33 mouse cellular contexts compared by ENCODE assay signal in the genomic region with DNA sequence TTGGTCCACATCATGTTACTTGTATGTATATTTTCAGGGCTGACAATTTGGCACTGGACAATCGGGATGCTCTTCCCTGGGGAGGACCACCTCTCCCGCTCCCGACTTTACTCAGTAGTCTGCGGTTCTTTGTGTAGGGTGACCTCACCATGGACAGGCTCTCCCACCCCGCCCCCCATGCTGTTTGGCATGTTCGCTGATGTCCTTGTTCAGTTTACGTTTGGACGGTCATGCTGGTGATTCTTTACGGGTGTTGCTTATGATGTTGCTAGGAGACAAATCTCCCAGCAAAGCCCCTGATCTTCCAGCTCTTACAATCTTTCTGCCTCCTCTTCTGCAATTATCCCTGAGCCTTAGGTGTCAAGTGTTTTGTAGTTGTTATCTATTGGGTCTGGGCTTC. TPM values are rescaled to one million over a fixed set of nuclear protein-coding genes. Genes with fewer than 3 reads are reported as not detected.
DNase-seq lines count a peak whose midpoint lies in the region; ATAC-seq lines count a peak whose summit lies in the region.
"Had no signal": no experiment of that assay in that cellular context is flagged by ENCODE, and none has a peak within 500 bp of the region (broad histone marks: within the 10 kb centered on the region; RNA-seq: fewer than 3 reads in every experiment).

No protein-coding gene starts in this region.

- no peak overlapping the region for H3K27ac ChIP-seq in lung, embryonic 16.5 days (ENCODE audit: low read length)
- H3K27ac ChIP-seq in intestine, embryonic 15.5 days: no peak overlapping the region
- H3K27ac ChIP-seq in stomach, embryonic 16.5 days (ENCODE audit: low read length): peak overlapping the region; percentile 63; the same call in 1 of the 2 replicates
- no peak overlapping the region for H3K27ac ChIP-seq in forebrain, embryonic 16.5 days (ENCODE audit: low read length)
- H3K27ac ChIP-seq: embryonic facial prominence, embryonic 12.5 days; heart, embryonic 15.5 days; hindbrain, embryonic 15.5 days; limb, embryonic 13.5 days; liver, embryonic 12.5 days; neural tube, embryonic 15.5 days had no signal

- WGBS in lung, embryonic 16.5 days: 42% methylated on average over 9 of the region's 9 CpGs
- WGBS in intestine, embryonic 15.5 days: 31% methylated on average over 9 of the region's 9 CpGs
- 36% methylated on average over 9 of the region's 9 CpGs for WGBS in stomach, embryonic 16.5 days
- WGBS in forebrain, embryonic 16.5 days: 62% methylated on average over 9 of the region's 9 CpGs

- no peak overlapping the region for H3K4me2 ChIP-seq in lung, embryonic 16.5 days (ENCODE audit: low read depth, low read length)
- H3K4me2 ChIP-seq in intestine, embryonic 15.5 days (replicated peaks): no peak overlapping the region
- no peak overlapping the region for H3K4me2 ChIP-seq in stomach, embryonic 16.5 days (ENCODE audit: low read depth, low read length)
- no peak overlapping the region for H3K4me2 ChIP-seq in forebrain, embryonic 16.5 days (ENCODE audit: low read length)
- H3K4me2 ChIP-seq: embryonic facial prominence, embryonic 12.5 days; heart, embryonic 15.5 days; hindbrain, embryonic 15.5 days; limb, embryonic 13.5 days; liver, embryonic 12.5 days; lung, embryonic 15.5 days; neural tube, embryonic 15.5 days had no signal

- H3K9me3 ChIP-seq in lung, embryonic 16.5 days (ENCODE audit: control insufficient read depth, low read length): no peaks in the 10 kb centered on the region
- no peaks in the 10 kb centered on the region for H3K9me3 ChIP-seq in intestine, embryonic 15.5 days
- H3K9me3 ChIP-seq in stomach, embryonic 16.5 days (replicated peaks; ENCODE audit: control insufficient read depth, low read length): no peaks in the 10 kb centered on the region
- H3K9me3 ChIP-seq in forebrain, embryonic 16.5 days (ENCODE audit: control insufficient read depth, low read length): no peaks in the 10 kb centered on the region
- H3K9me3 ChIP-seq: embryonic facial prominence, embryonic 12.5 days; G1E; heart, embryonic 15.5 days; hindbrain, embryonic 15.5 days; limb, embryonic 13.5 days; liver, embryonic 12.5 days; lung, embryonic 15.5 days; neural tube, embryonic 15.5 days had no signal

- H3K4me3 ChIP-seq in lung, embryonic 16.5 days (ENCODE audit: low read length): no peak overlapping the region
- H3K4me3 ChIP-seq in intestine, embryonic 15.5 days (replicated peaks): no peak overlapping the region
- no peak overlapping the region for H3K4me3 ChIP-seq in stomach, embryonic 16.5 days (replicated peaks; ENCODE audit: low read length)
- no peak overlapping the region for H3K4me3 ChIP-seq in forebrain, embryonic 16.5 days (replicated peaks; ENCODE audit: low read length)
- H3K4me3 ChIP-seq: embryonic facial prominence, embryonic 12.5 days; heart, embryonic 15.5 days; hindbrain, embryonic 15.5 days; limb, embryonic 13.5 days; liver, embryonic 12.5 days; lung, embryonic 15.5 days; neural tube, embryonic 15.5 days had no signal

- no peak for DNase-seq in lung, postnatal 25 days (ENCODE audit: low spot score)
- DNase-seq in lung, postnatal 4 days: peak; percentile 77 to 84
- DNase-seq in adrenal gland, postnatal 4 days (ENCODE audit: low spot score in 2 of 2): no peak
- DNase-seq: adrenal gland, adult 2 months; B cell, adult 2 months; cerebellum, adult 18-20 months; cerebellum, postnatal 14 days; kidney, adult 18-20 months; kidney, postnatal 4 days; right cerebral cortex, postnatal 25 days; thymus, postnatal 25 days had no signal

- no peaks in the 10 kb centered on the region for H3K36me3 ChIP-seq in lung, embryonic 16.5 days (ENCODE audit: control insufficient read depth, insufficient read depth, low read length)
- no peaks in the 10 kb centered on the region for H3K36me3 ChIP-seq in intestine, embryonic 15.5 days
- no peaks in the 10 kb centered on the region for H3K36me3 ChIP-seq in stomach, embryonic 16.5 days (ENCODE audit: control insufficient read depth, insufficient read depth, low read length)
- H3K36me3 ChIP-seq in forebrain, embryonic 16.5 days (ENCODE audit: control insufficient read depth, insufficient read depth): no peaks in the 10 kb centered on the region
- H3K36me3 ChIP-seq: embryonic facial prominence, embryonic 12.5 days; G1E; heart, embryonic 15.5 days; hindbrain, embryonic 15.5 days; limb, embryonic 13.5 days; liver, embryonic 12.5 days; lung, embryonic 15.5 days; neural tube, embryonic 15.5 days had no signal

- H3K27me3 ChIP-seq in lung, embryonic 16.5 days (ENCODE audit: control insufficient read depth, insufficient read depth, low read depth, low read length): no peaks in the 10 kb centered on the region
- H3K27me3 ChIP-seq in intestine, embryonic 15.5 days (replicated peaks): no peaks in the 10 kb centered on the region
- no peaks in the 10 kb centered on the region for H3K27me3 ChIP-seq in stomach, embryonic 16.5 days (ENCODE audit: control insufficient read depth, insufficient read depth, low read length)
- no peaks in the 10 kb centered on the region for H3K27me3 ChIP-seq in forebrain, embryonic 16.5 days (replicated peaks; ENCODE audit: control insufficient read depth, insufficient read depth, low read length)
- H3K27me3 ChIP-seq: CH12.LX; embryonic facial prominence, embryonic 12.5 days; heart, embryonic 15.5 days; hindbrain, embryonic 15.5 days; limb, embryonic 13.5 days; liver, embryonic 12.5 days; lung, embryonic 15.5 days; neural tube, embryonic 15.5 days; Patski had no signal

- H3K4me1 ChIP-seq in lung, embryonic 16.5 days (replicated peaks; ENCODE audit: control insufficient read depth, insufficient read depth, low read length): peaks cover 7% of the 10 kb centered on the region
- H3K4me1 ChIP-seq in intestine, embryonic 15.5 days (replicated peaks): 0 out of 2 replicates have a peak, but pooled peaks cover 9% of the 10 kb centered on the region
- H3K4me1 ChIP-seq in stomach, embryonic 16.5 days (ENCODE audit: control insufficient read depth, insufficient read depth, low read length): peaks cover 9% of the 10 kb centered on the region; the same call in 1 of the 2 replicates
- 0 out of 2 replicates have a peak, but pooled peaks cover 2% of the 10 kb centered on the region for H3K4me1 ChIP-seq in forebrain, embryonic 16.5 days (replicated peaks; ENCODE audit: control insufficient read depth, insufficient read depth, low read length)
- H3K4me1 ChIP-seq: liver, embryonic 12.5 days had no signal

- ATAC-seq in lung, embryonic 16.5 days (ENCODE audit: low read depth): peak; percentile 49
- peak; percentile 62; the same call in 1 of the 2 replicates for ATAC-seq in intestine, embryonic 15.5 days
- peak; percentile 63; the same call in 1 of the 2 replicates for ATAC-seq in stomach, embryonic 16.5 days (ENCODE audit: insufficient read depth, low FRiP score)
- ATAC-seq in forebrain, embryonic 16.5 days: no peak
- ATAC-seq: liver, embryonic 12.5 days; Patski had no signal

- H3K9ac ChIP-seq in lung, embryonic 16.5 days (ENCODE audit: low read length): no peak overlapping the region
- no peak overlapping the region for H3K9ac ChIP-seq in intestine, embryonic 15.5 days
- H3K9ac ChIP-seq in stomach, embryonic 16.5 days (ENCODE audit: low read length): no peak overlapping the region
- H3K9ac ChIP-seq in forebrain, embryonic 16.5 days (replicated peaks; ENCODE audit: low read depth, low read length): no peak overlapping the region
- H3K9ac ChIP-seq: embryonic facial prominence, embryonic 12.5 days; heart, embryonic 15.5 days; hindbrain, embryonic 15.5 days; limb, embryonic 13.5 days; liver, embryonic 12.5 days; lung, embryonic 15.5 days; neural tube, embryonic 15.5 days had no signal

RNA-seq across cellular contexts. Expression of a gene that starts 15.0 kb away (rescaled TPM):
- polyA plus RNA-seq in lung, embryonic 16.5 days (2015; fragmentation: Nextera tagmentation; extraction: Ambion mirVana): not detected in 2 replicates
- not detected in 2 replicates for polyA plus RNA-seq in intestine, embryonic 15.5 days (2015; fragmentation: Nextera tagmentation; extraction: Ambion mirVana)
- polyA plus RNA-seq in stomach, embryonic 16.5 days (2015; fragmentation: Nextera tagmentation; extraction: Ambion mirVana): not detected in 2 replicates
- polyA plus RNA-seq in forebrain, embryonic 16.5 days (2015; fragmentation: Nextera tagmentation; extraction: Ambion mirVana): not detected in 2 replicates
- not detected for total RNA-seq in adrenal gland, postnatal 4 days (2021)
- total RNA-seq: adrenal gland, adult 2 months; CH12.LX; gastrocnemius, adult 18-20 months; hematopoietic stem cell, adult 5-6 weeks; left cerebral cortex, postnatal 25 days; megakaryocyte-erythroid progenitor cell, adult 5-6 weeks had no signal
- polyA plus RNA-seq: adrenal gland, adult 2 months; embryonic facial prominence, embryonic 12.5 days; forebrain, embryonic 11.5 days; G1E; gonadal fat pad, adult 2 months; heart, embryonic 15.5 days; hindbrain, embryonic 15.5 days; kidney, embryonic 16.5 days; liver, embryonic 12.5 days; lung, embryonic 15.5 days; neural tube, embryonic 15.5 days; Patski; spleen, adult 2 months had no signal

RNA-seq across cellular contexts. Expression of a gene that starts 59.4 kb away (rescaled TPM):
- polyA plus RNA-seq in lung, embryonic 16.5 days (2015; fragmentation: Nextera tagmentation; extraction: Ambion mirVana): 9.8 and 10.3 TPM in 2 replicates
- polyA plus RNA-seq in intestine, embryonic 15.5 days (2015; fragmentation: Nextera tagmentation; extraction: Ambion mirVana): 9.3 and 9.4 TPM in 2 replicates
- 9.0 and 9.3 TPM in 2 replicates for polyA plus RNA-seq in stomach, embryonic 16.5 days (2015; fragmentation: Nextera tagmentation; extraction: Ambion mirVana)
- 11.8 and 14.1 TPM in 2 replicates for polyA plus RNA-seq in forebrain, embryonic 16.5 days (2015; fragmentation: Nextera tagmentation; extraction: Ambion mirVana)
- total RNA-seq in adrenal gland, postnatal 4 days (2021): 10 to 100 TPM; 11.4 to 12.1 TPM

Comparison
In these comparisons a context has a peak if more than half of its experiments do, and no peak if none do; other contexts are left out.
1. DNase-seq: peak in lung, postnatal 4 days (2 of 2); none in lung, postnatal 25 days (single experiment) and adrenal gland, postnatal 4 days (0 of 2).